In the genomic region with DNA sequence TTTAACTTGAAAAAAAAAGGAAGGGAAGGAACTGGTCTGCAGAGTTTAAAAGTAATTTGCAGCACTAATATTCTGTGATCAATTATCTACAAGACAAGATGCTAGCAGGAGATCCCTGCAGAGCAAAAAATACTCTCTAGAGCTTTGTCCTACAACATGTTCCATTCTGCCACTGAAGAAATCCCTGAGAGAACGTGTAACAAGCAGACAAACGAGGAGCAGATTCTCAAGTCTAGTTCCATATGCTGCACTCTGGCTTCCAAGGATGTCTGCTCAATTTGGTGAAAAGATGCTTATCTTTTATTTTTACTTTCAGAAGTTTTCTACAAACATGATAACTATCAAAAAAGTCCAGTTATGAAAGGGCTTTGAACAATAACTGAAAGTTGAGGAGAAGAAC, we compare ENCODE assay signal across 23 mouse cellular contexts. TPM values are rescaled to one million over a fixed set of nuclear protein-coding genes. Genes with fewer than 3 reads are reported as not detected.
A peak's percentile ranks its signal among the peaks of the same experiment; 100 is the strongest.
DNase-seq lines count a peak whose midpoint lies in the region; ATAC-seq and TF ChIP-seq lines count a peak whose summit lies in the region.
"Had no signal": no experiment of that assay in that cellular context is flagged by ENCODE, and none has a peak within 500 bp of the region (broad histone marks: within the 10 kb centered on the region; RNA-seq: fewer than 3 reads in every experiment).

No protein-coding gene starts in this region.

- H3K27ac ChIP-seq in kidney, adult 2 months (ENCODE audit: insufficient read depth, low read depth, low read length), result peak overlapping the region; percentile 71
- peak overlapping the region; percentile 20 for H3K27ac ChIP-seq in layer of hippocampus, adult 2 months
- H3K27ac ChIP-seq in stomach, embryonic 16.5 days (ENCODE audit: low read length), result peak overlapping the region; percentile 7; the same call in 1 of the 2 replicates
- H3K27ac ChIP-seq: embryonic facial prominence, embryonic 12.5 days; heart, adult 2 months; heart, embryonic 15.5 days; hindbrain, embryonic 13.5 days; hindbrain, postnatal 0 days had no signal

- peaks cover 7% of the 10 kb centered on the region for H3K36me3 ChIP-seq in kidney, adult 2 months (ENCODE audit: control insufficient read depth, insufficient read depth, low read length)
- H3K36me3 ChIP-seq in stomach, embryonic 16.5 days (ENCODE audit: control insufficient read depth, insufficient read depth, low read length), result peaks cover 46% of the 10 kb centered on the region

- no peak overlapping the region for H3K9ac ChIP-seq in stomach, embryonic 16.5 days (ENCODE audit: low read length)
- H3K9ac ChIP-seq: embryonic facial prominence, embryonic 12.5 days; heart, embryonic 15.5 days; hindbrain, embryonic 13.5 days had no signal

- H3K4me3 ChIP-seq in kidney, adult 2 months (ENCODE audit: insufficient read depth, low read depth, low read length), result no peak overlapping the region
- H3K4me3 ChIP-seq in layer of hippocampus, adult 2 months, result no peak overlapping the region
- H3K4me3 ChIP-seq in stomach, embryonic 16.5 days (replicated peaks; ENCODE audit: low read length), result no peak overlapping the region
- H3K4me3 ChIP-seq: embryonic facial prominence, embryonic 12.5 days; heart, adult 2 months; heart, embryonic 15.5 days; hindbrain, embryonic 13.5 days had no signal

- no peak for DNase-seq in kidney, adult 2 months
- DNase-seq in kidney, postnatal 14 days, result no peak
- DNase-seq in layer of hippocampus, adult 2 months (ENCODE audit: low spot score in 2 of 2), result peak in 1 of 2 experiments; percentile 35
- DNase-seq in layer of hippocampus, postnatal 10 days (ENCODE audit: low spot score in 2 of 2), result no peak
- no peak for DNase-seq in left cerebral cortex, adult 18-20 months (ENCODE audit: low spot score in 2 of 2)
- no peak for DNase-seq in lung, postnatal 10 days
- DNase-seq: adrenal gland, adult 2 months; adrenal gland, postnatal 25 days; cerebellum, adult 11 months; cerebellum, adult 8-10 months; cerebellum, postnatal 14 days; embryo, embryonic 11 days; gastrocnemius, postnatal 14 days; heart, adult 2 months; heart, postnatal 14 days had no signal

- TF ChIP-seq POLR2A in kidney, adult 2 months (IDR thresholded peaks at IDR 0.05; ENCODE audit: low read depth, low read length), result no peak

- peaks cover 15% of the 10 kb centered on the region; the same call in 1 of the 2 replicates for H3K4me1 ChIP-seq in kidney, adult 2 months (ENCODE audit: control insufficient read depth, insufficient read depth, low read length)
- no peaks in the 10 kb centered on the region for H3K4me1 ChIP-seq in stomach, embryonic 16.5 days (ENCODE audit: control insufficient read depth, insufficient read depth, low read length)
- H3K4me1 ChIP-seq: embryonic facial prominence, embryonic 12.5 days; heart, embryonic 15.5 days; hindbrain, embryonic 13.5 days had no signal

- H3K9me3 ChIP-seq in stomach, embryonic 16.5 days (replicated peaks; ENCODE audit: control insufficient read depth, low read length), result no peaks in the 10 kb centered on the region
- H3K9me3 ChIP-seq: embryonic facial prominence, embryonic 12.5 days; heart, embryonic 15.5 days; hindbrain, embryonic 13.5 days had no signal

- TF ChIP-seq CTCF in kidney, adult 2 months (conservative IDR thresholded peaks at IDR 0.05; ENCODE audit: insufficient read depth, insufficient read length, low read depth, low read length), result no peak
- TF ChIP-seq CTCF in layer of hippocampus, adult 2 months (conservative IDR thresholded peaks at IDR 0.05), result no peak

- 36% methylated on average over 2 of the region's 2 CpGs for WGBS in kidney, adult 2 months
- 78% methylated on average over 2 of the region's 2 CpGs for WGBS in stomach, embryonic 16.5 days

- H3K27me3 ChIP-seq in kidney, adult 2 months (replicated peaks; ENCODE audit: control insufficient read depth, insufficient read depth, low read length), result no peaks in the 10 kb centered on the region
- no peaks in the 10 kb centered on the region for H3K27me3 ChIP-seq in stomach, embryonic 16.5 days (ENCODE audit: control insufficient read depth, insufficient read depth, low read length)
- H3K27me3 ChIP-seq: embryonic facial prominence, embryonic 12.5 days; heart, embryonic 15.5 days; hindbrain, embryonic 13.5 days had no signal

- no peak for ATAC-seq in stomach, embryonic 16.5 days (ENCODE audit: insufficient read depth, low FRiP score)
- ATAC-seq: forebrain, embryonic 14.5 days; hindbrain, postnatal 0 days had no signal

- H3K4me2 ChIP-seq in stomach, embryonic 16.5 days (ENCODE audit: low read depth, low read length), result no peak overlapping the region
- H3K4me2 ChIP-seq: embryonic facial prominence, embryonic 12.5 days; heart, embryonic 11.5 days; heart, embryonic 15.5 days; hindbrain, embryonic 13.5 days had no signal

RNA-seq across cellular contexts. Expression of gene Gabpb2, which starts 17.2 kb away (rescaled TPM):
- polyA plus RNA-seq in kidney, adult 2 months (2012; rRNA removed), result 9.8 and 10.6 TPM in 2 replicates
- total RNA-seq in layer of hippocampus, adult 2 months (2021), result 10 to 100 TPM; 15.4 to 20.0 TPM
- 10 to 100 TPM; 10.1 to 10.6 TPM for total RNA-seq in layer of hippocampus, postnatal 10 days (2021)
- polyA plus RNA-seq in stomach, embryonic 16.5 days (2015; fragmentation: Nextera tagmentation; extraction: Ambion mirVana), result 10.9 and 11.5 TPM in 2 replicates
- 10 to 100 TPM in 1 of 2 experiments, 1 to 10 TPM in 1; 9.6 to 10.4 TPM for total RNA-seq in left cerebral cortex, adult 18-20 months (2021)

RNA-seq across cellular contexts. Expression of gene Cdc42se1, which starts 28.0 kb away (rescaled TPM):
- 77.5 and 83.7 TPM in 2 replicates for polyA plus RNA-seq in kidney, adult 2 months (2012; rRNA removed)
- total RNA-seq in layer of hippocampus, adult 2 months (2021), result 10 to 100 TPM; 67.5 to 77.5 TPM
- 10 to 100 TPM; 79.8 to 80.1 TPM for total RNA-seq in layer of hippocampus, postnatal 10 days (2021)
- 105 and 118 TPM in 2 replicates for polyA plus RNA-seq in stomach, embryonic 16.5 days (2015; fragmentation: Nextera tagmentation; extraction: Ambion mirVana)
- total RNA-seq in left cerebral cortex, adult 18-20 months (2021), result 10 to 100 TPM; 57.0 to 60.1 TPM

RNA-seq across cellular contexts. Expression of gene Mllt11, which starts 31.4 kb away (rescaled TPM):
- 30.6 and 31.4 TPM in 2 replicates for polyA plus RNA-seq in kidney, adult 2 months (2012; rRNA removed)
- total RNA-seq in layer of hippocampus, adult 2 months (2021), result 100 to 1,000 TPM; 287 to 294 TPM
- 100 to 1,000 TPM; 621 to 626 TPM for total RNA-seq in layer of hippocampus, postnatal 10 days (2021)
- 16.2 and 16.6 TPM in 2 replicates for polyA plus RNA-seq in stomach, embryonic 16.5 days (2015; fragmentation: Nextera tagmentation; extraction: Ambion mirVana)
- 100 to 1,000 TPM; 265 to 266 TPM for total RNA-seq in left cerebral cortex, adult 18-20 months (2021)

RNA-seq across cellular contexts. Expression of gene Sema6c, which starts 40.3 kb away (rescaled TPM):
- 8.0 and 8.5 TPM in 2 replicates for polyA plus RNA-seq in kidney, adult 2 months (2012; rRNA removed)
- 10 to 100 TPM; 33.9 to 46.6 TPM for total RNA-seq in layer of hippocampus, adult 2 months (2021)
- total RNA-seq in layer of hippocampus, postnatal 10 days (2021), result 10 to 100 TPM; 71.4 to 75.0 TPM
- polyA plus RNA-seq in stomach, embryonic 16.5 days (2015; fragmentation: Nextera tagmentation; extraction: Ambion mirVana), result 1.5 and 2.6 TPM in 2 replicates
- total RNA-seq in left cerebral cortex, adult 18-20 months (2021), result 10 to 100 TPM; 24.4 to 27.0 TPM

RNA-seq across cellular contexts. Expression of gene Gm128, which starts 40.8 kb away (rescaled TPM):
- 5.9 TPM in 2 replicates for polyA plus RNA-seq in kidney, adult 2 months (2012; rRNA removed)
- total RNA-seq in layer of hippocampus, adult 2 months (2021), result under 1 TPM; 0.25 to 0.54 TPM
- total RNA-seq in layer of hippocampus, postnatal 10 days (2021), result under 1 TPM; 0.16 to 0.18 TPM
- 0.25 and 0.52 TPM in 2 replicates for polyA plus RNA-seq in stomach, embryonic 16.5 days (2015; fragmentation: Nextera tagmentation; extraction: Ambion mirVana)
- under 1 TPM in 1 of 2 experiments, not detected in 1; 0.37 TPM for total RNA-seq in left cerebral cortex, adult 18-20 months (2021)
- total RNA-seq: gastrocnemius, adult 18-20 months; heart, adult 2 months; heart, postnatal 14 days had no signal
- polyA plus RNA-seq: forebrain, embryonic 14.5 days had no signal

Comparison
In these comparisons a context has a peak if more than half of its experiments do, and no peak if none do; other contexts are left out.
1. H3K27ac ChIP-seq: peak in every context shown above with its lines; median percentile 71 in kidney, adult 2 months; 20 in layer of hippocampus, adult 2 months; 7 in stomach, embryonic 16.5 days.